Mouse (Mus musculus): ENCODE results near the gene Mcee.
A peak's percentile ranks its signal among the peaks of the same experiment; 100 is the strongest.

Gene Mcee

DNA sequence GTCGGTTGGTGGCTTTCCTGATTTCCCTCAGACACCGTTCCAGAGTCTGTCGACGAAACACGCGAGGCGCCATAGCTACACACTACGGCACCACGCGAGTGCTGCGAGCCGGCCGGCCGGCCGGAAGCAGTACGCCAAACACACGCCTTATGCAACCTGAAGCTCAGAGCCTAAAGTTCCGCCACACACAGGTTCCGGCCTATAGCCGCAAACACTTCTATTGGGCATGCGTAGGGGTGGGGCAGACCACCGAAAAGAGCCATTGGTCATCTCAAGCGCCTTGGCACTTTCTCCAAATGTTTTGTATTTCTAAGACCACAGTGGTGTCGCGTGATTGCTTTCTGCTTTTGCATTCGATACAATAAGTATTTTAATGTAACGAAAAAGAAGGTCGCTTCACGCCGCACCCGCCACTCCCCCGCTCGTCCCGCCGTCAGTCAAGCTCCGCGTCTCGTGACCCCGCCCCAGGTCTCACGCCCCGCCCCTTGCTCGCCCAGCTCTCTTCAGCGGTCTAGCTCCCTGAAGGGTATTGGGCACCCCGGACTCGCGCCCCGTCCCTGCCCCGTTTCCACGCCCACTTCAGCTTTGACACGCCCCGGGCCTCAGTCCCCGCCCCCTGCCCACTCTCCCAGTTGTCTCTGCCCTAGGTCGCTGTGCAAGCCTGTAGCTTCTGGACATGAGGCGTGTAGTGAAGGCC, at the start of gene Mcee, which contains the start of gene Mphosph10:
Mcee (plus strand) TSS at position 486 of the 697 bp plus-strand sequence.
Mphosph10 (minus strand) TSS at position 147 of the 697 bp plus-strand sequence.
- peak; percentile 96 for DNase-seq (ENCODE audit: low spot score)

DNA sequence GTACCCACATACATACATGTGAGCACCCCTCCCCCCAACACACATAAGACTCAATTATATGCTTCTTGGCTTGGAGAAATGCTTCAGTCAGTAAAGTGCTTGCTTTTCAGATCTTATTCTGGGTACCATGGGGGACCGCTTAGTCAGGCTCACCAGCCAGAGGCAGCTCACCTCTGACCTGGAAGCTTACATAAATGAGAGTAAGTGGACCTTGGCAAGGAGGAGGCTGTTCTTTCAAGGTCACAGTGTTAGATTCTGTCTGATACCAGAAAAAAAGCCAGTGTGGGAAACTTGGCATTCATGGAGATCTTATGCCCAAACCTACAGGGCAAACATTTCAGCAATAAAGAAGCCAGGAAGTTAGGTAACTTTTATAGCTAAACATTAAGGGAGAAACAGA, 44.6 kb upstream of the Mcee start:
- DNase-seq (ENCODE audit: low spot score), result no peak

DNA sequence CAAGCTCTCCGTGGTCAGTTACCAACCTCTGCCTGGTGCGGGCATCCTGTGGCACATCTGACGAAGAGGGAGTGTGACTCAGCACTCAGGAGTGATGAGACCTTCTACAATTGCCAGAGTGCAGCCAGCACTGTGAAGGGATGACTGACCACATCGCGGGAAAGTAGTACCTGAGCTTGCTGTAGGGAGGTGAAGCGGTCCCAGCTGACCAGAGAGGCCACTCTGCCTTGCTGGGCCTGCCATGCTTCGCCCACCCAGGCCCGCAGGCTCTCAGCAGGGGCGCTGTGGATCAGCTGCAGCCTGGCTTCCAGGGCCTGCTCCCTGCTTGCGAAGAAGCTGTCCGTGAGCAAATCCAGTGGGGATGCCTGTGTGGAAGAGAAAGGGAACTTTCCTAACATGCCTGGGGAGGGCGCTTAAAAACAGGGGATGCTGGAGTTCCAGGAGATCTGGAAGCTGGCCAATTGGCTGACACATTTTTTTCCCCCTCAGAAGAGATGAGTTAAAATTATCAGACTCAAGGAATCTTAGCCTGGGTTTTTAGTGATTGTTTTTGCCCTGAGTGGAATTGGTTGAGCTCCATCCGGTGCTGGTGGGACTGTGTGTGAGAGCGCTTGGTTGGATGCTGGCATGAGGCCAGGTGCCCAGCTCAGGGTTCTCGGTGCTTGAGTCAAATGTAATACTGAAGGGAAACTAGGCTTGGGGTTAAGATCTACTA, 43.1 kb upstream of the Mcee start:
- DNase-seq (ENCODE audit: low spot score), result no peak

DNA sequence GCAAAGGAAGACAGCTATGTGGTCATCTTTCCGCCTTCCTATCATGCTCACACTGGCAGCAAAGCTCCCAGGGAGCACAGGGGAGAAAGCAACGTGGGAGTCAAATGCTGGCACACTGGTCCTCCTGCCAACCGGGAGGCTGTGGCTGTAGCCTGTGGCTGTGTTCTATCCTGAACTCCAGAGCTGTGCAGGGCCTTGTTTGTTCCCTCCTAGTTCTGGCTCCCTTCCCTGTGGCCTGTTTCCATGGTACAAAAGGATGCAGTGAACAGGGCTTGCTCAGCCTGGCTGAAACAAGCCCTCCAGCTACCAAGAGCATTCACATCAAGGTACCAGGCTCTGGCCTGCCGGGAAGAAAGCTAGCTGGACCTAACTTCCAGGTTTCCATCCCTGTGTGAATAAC, 41.3 kb upstream of the Mcee start:
- DNase-seq (ENCODE audit: low spot score), result no peak

DNA sequence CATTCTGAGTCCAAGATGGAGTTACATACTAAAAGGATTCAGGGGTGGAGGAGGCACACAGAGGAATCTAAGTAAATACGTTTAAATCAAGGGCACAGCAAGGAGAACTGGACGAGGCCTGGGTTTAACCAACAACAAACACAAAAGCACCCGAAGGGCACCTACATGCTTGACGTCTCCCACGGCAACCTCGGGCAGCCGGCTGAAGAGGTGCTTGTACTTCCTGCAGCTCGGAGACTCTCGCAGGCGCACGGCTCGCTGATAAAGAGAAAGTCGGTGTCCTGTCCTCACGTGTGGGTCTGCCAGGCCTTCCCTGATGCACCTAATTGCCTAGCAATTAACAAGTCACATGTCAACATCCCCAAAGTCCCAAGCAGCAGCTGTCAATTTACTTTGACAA, 38.2 kb upstream of the Mcee start:
- no peak for DNase-seq (ENCODE audit: low spot score)

DNA sequence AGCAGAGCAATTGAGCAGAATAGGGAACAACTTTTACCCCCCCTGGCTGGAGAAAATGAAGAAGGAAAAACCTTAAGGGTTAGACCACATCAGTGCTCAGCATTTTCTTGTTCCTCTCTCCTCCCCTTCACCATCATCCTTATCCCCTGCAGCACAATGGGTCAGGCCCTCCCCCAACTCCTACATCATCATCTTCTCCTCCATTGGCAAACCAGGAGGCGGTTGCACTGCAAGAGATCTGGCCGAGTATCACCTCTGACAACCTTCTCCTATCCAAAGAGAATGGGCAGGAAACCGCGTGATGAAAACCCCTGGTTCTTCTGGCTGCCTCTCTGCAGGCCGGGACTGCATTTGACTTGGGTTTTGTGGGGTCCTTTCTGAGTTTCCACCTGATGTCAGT, 35.7 kb upstream of the Mcee start:
- no peak for DNase-seq (ENCODE audit: low spot score)

DNA sequence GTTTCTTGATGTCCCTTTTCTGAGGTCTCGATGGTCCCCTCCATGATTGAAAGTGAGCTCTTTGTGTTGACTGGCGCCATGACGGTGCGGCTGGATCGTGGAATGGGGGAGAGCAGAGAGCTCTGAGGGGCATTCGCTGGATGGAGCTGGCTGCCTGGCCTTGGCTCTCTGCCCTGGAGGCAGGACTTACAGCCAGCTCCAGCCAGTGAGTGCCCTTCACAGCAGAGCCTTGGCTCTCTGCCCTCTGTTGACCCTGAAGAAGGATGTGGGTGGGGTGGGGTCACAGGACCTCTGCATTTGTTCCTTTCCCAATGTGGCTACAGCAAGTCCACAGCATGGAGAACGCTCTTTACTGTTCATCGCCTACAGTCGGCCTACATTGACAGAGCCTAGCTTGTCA, 35.0 kb upstream of the Mcee start:
- peak; percentile 85 for DNase-seq (ENCODE audit: low spot score)

DNA sequence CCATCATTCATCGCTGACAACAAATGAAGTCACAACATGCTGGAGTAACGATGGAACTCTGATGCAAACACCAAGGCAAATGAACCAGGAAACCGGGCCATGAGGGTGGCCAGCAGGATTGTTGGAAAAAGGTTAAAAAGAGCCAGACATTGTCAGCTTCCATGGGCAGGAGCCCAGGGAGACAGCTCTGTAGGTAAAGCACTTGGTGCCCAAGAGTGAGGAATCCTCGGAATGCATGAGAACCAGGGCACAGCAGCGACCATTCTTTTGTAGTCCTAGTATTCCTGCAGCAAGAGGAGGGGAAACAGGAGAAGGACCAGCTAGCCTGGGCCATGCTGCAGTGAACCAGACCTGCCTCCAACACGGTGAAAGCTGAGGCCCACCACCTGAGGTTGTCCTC, 33.7 kb upstream of the Mcee start:
- DNase-seq (ENCODE audit: low spot score), result no peak

DNA sequence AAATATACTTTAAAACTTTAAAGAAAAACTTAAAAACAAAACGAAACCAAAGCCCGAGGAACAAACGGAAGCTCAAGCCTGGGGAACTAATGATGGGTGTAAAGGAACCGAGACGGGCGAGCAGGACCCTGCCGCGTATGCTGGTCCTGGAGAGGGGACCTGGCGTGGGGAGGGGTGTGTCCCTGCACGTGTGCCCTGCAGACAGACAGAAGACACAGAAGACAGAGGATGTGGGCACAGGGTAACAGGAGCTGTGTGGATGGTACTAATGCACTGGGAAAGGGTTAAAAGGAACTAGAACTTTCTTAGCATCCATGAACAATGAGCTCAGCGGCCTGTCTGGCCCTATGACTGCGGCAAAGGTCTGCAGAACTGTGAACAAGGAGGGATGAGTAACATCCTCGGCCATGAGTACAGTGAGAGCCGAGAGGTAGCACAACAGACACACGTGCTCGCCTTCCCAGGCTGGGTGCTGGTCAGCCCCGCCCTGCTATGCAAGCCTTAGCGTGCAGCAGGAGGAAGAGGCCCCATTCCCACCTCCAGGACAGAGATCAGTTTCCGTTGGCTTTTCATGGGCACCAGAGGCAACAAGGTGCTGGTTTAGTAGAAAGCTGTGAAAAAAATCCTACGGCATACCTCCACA, 32.3 kb upstream of the Mcee start:
- no peak for DNase-seq (ENCODE audit: low spot score)

DNA sequence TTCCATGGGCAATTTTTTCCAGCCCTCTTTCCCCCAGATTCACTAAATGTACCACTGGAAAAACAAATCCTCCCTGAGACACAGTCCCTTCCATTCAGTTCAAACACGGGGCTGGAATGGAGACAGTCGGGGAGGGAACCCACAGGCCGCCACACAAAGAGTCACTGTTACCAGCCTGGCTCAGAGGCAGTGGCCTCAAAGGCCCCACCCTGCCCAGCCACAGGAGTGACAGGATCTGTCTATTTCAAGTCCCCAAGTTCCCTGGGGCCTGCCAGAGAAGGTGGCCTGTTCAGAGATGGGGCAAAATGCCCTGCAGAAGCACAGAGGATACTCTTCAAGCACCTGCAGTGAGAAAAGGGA, 31.8 kb upstream of the Mcee start:
- DNase-seq (ENCODE audit: low spot score), result no peak

DNA sequence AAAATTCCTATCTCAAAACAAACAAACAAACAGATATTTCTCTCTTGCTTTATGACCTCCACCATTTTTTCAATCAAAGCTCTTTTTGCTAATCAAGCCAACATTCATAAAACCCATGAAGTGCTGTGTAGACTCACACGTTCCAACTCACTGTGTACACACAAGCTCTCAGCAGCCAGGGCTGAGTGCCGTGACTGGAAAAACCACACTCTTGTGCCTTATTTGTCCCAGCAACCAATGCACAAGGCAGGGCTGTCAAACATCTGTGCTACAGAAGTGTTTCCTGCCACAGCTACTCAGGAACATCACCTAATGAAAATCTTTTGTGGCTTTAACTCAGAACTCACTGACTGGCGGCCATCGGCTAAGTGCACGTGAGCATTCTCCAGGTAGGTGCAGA, 26.5 kb upstream of the Mcee start:
- DNase-seq (ENCODE audit: low spot score), result no peak

DNA sequence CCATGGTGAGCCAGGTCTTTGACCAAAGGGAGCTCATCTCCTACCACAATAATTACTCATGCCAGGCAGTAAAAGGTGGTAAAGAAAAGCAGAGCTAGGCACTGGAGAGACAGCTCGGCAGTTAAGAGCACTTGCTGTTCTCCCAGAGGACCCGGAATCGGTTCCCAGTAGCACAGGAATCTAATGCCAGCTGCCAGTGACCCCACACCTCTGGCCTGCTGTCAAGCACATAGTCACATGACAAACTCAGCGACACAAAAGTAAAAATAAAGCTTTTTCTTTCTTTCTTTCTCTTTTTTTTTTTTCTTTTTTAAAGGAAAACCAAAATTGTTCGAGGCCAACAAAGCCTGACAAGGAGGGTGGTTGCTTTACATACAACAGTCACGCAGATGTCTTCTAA, 22.6 kb upstream of the Mcee start:
- no peak for DNase-seq (ENCODE audit: low spot score)

DNA sequence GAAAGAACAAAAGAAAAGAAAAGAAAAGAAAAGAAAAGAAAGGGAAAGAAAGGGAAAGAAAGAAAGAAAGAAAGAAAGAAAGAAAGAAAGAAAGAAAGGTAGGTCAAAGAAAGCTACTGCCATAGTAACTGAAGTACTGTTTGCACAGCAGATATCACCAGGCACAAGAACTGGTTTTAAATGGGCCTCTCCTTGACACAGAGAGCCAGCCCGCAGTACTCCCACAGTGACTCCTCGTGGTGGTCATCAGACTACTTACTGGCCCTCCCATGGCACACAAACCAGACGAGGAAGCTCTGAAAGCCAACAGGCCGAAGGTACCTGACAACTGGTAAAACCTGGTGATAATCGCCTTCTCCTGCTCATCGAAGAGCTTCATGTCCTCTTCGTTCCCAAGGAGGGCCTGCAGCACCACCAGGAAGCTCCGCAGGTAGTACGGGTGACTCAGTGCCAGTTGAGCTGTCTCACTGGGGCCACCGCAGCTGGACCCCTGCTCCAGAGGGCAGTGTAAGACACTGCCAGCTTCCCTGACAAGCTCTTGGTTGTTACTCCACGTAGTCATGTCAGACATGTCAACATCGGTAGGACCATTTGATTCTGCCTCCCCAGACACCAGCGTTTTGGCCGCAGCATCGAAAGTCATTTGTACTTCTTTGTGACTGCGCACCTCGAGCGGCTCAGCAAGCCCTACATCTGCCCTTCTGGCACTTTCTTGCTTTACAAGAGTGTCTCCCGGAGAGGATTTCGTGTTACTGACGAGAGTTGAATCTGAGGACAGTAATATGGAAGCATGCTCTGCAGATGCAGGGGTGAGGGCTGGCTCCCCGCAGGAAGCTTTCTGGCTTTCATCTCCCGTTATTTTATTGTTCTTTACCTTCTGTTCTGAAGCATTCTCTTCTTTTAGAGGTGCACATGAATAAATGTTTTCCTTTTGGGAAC, 20.2 kb upstream of the Mcee start:
- DNase-seq (ENCODE audit: low spot score), result no peak

DNA sequence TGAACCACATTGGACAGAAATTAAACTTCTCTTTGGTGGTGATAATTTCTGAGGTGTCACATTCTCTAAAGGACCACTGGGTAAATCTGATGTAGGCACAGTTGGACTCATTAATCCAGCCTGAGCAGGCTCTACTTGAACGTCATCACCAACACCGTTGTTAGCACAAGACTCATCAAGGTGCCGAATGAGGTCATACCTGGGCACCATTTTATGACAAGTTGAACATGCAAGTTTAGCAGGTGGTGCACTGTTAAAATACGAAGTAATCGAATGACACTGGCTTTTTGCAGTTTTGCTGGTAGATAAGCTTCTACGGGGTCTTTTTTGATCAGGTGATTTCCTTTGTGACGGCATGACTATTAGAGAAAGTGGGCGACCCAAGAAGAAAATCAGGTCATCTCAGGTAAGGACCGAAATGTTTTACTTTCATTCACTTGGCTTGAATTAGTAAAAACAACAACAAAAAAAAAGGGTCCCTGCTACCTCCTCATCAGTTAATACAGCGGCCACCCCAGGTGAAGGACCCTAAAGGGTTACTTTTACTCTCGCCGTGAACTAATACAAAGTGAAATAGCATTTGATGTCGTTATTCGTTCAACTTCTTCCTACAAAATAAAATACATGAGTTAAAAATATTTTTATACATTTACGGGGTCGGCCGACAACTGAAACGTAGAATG, 19.1 kb upstream of the Mcee start:
- no peak for DNase-seq (ENCODE audit: low spot score)

DNA sequence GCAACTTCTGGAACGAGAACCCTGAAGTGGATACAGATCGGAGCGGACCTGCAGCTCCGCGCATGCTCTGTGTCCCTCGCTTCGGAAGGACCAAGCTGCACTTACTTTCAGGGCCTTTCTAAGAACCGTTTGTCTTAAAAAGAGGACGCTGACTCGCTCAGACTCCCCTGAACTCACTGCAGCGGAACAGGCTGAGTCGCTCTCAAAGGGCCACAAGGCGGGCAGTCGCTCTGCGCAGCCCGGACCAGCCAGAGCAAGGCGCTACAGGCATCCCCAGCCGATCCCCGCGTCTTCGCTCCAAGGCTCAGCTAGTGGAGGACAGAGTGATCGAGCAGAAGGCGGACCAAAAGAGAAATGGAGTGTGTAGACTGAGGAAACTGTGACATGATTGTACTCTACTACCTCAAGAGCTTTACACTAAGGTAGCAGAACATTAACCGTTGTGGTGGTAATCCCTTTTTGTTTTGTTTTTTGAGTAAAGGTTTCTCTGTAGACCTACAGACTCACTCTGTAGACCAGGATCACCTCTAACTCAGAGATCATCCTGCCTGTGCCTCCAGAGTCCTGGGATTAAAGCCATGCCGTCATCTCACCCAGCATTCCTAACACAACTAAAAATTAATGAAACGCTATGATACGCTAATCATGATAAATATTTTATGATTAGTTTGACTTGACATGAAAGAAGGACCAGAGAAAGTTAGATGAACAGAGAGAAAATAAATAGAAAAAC, 18.4 kb upstream of the Mcee start, which contains the start of gene Fan1:
Fan1 (minus strand) TSS at position 266 of the 733 bp plus-strand sequence.
- peak; percentile 70 for DNase-seq (ENCODE audit: low spot score)

DNA sequence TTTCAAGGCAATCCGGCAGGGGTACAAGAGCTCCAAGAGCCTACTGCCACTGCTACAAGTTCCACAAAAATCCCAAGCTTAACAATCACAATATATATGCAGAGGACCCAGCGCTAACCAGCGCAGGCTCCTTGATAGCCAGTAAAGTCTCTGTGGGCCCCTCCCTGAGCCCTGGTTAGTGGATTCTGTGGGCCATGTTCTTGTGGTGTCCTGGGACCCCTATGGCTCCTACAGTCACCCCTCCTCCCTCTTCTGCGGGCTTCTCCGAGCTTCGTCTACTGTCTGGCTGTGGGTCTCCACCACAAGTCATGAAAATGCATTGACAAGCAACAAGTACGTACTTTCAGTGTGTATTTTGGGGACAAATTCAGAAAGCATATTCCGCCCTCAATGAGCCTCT, 928 bp upstream of the Mcee start:
- no peak for DNase-seq (ENCODE audit: low spot score)

DNA sequence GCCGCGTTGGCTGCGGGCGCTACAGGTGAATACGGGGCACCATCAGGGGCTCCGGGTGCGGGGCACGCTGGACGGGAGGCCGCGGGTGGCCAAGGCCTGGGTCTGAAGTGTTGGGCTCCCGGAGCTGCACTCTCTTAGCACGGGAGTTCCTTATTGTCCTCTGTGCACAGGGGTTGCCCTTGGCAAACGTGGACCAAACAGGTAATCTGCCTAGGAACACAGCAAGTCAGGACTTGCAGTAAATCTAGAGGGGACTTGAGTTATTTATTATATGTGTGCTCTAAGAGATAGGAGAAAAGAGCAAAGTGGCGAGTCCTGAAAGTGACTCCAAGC, 378 bp downstream of the Mcee start:
- DNase-seq (ENCODE audit: low spot score), result no peak

DNA sequence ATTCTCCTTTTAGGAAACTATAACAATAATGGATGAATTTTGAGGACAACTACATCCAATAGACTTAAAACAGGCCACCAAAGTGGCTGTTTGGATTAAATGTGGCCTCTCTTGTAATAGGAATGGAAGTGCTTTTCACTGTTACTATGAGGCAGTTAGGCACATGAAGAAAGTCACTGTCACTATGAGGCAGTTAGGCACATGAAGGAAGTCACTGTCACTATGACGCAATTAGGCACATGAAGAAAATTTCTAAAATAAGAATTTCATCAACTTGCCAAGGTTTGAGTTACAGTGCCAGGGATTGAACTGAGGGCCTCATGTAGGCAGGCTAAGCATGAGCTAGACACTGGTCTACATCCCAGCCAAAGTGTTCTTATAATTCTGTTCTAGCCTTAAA, 8.3 kb downstream of the Mcee start:
- DNase-seq (ENCODE audit: low spot score), result no peak

DNA sequence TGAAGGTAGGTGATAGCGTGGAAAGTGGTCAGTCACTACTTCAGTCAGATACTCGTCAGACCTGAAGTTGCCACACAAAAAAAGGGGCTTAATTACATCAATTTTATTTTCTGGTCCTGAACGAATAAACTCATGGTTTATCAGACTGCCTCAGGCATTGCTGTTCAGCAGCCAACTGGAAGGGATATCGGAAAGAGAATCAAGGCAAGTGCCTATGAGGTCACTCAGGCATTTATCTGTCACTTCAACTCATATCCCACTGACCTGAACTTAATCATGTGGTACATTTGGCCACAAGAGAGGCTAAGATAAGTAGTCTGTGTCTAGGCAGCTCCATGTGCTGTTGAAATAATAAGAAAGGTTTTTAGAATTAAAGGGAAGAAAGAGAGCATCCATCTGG, 10.0 kb downstream of the Mcee start:
- DNase-seq (ENCODE audit: low spot score), result no peak

DNA sequence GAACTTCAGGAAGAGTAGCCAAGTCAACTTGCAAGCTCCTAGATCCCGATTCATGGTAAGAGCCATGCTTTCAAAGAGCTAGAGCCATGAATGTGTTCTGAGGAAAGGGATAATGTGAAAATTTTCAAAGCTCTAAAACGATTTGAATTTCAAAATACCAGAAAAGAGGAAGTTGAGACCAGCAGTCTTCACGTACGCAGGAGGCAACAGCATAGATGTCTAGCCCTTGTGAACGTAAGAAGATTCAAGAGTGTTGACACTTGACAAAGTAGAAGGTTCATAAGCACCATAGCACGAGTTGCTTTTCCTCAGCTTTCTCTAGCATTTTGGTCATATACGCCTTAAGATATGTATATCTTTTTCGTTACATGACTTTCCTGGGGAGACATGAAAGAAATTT, 11.6 kb downstream of the Mcee start:
- DNase-seq (ENCODE audit: low spot score), result no peak

DNA sequence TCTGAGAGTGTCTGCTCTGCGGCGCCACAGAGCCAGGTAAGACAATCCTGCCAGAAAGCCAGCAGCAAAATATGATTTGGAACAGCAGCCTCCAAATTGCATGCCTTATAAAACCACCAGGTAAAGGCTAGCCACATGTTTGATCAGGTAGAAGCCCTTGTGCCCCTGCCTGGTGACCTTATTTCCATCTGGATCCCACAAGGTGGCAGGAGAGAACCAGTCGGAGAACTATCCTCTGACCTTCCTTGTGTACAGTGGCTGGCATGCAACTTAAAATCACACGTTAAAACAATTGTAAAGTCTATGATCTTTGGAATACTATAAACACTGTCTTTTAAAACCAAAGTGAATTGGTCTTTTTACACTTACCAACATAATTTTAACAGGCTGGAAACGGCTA, 32.5 kb downstream of the Mcee start:
- no peak for DNase-seq (ENCODE audit: low spot score)

All from ovary, adult 18-20 months (tissue).